Mouse (Mus musculus) lung, embryonic 16.5 days (tissue): ENCODE measurements around the gene Ankmy1. TPM values are rescaled to one million over a fixed set of nuclear protein-coding genes. Genes with fewer than 3 reads are reported as not detected.
A peak's percentile ranks its signal among the peaks of the same experiment; 100 is the strongest.

ENCODE experiments used
- ATAC-seq: fragments of 200-750 bp; cut with Nextera tagmentation; 2 replicates; pipeline ENCODE4 v1.8.0; 2017; ENCODE audit warnings: low read depth, mild to moderate bottlenecking, moderate library complexity
- H3K27ac ChIP-seq: fragments of 300-500 bp; sonication (generic); 2 replicates; pipeline ENCODE4 v1.5.1; 2014; ENCODE audit warnings: mild to moderate bottlenecking, control low read depth, low read length
- H3K27me3 ChIP-seq: fragments of 300-500 bp; sonication (generic); 2 replicates; pipeline ENCODE4 v1.6.1; 2014; ENCODE audit warnings: low read depth, low read length, mixed read lengths; ENCODE audit not compliant: control insufficient read depth, insufficient read depth
- H3K36me3 ChIP-seq: fragments of 300-500 bp; sonication (generic); 2 replicates; pipeline ENCODE4 v1.6.1; 2014; ENCODE audit warnings: low read length; ENCODE audit not compliant: control insufficient read depth, insufficient read depth
- H3K4me1 ChIP-seq: fragments of 300-500 bp; sonication (generic); replicated peaks from 2 replicates; pipeline ENCODE4 v1.6.1; 2014; ENCODE audit warnings: low read length, mixed read lengths; ENCODE audit not compliant: control insufficient read depth, insufficient read depth
- H3K4me2 ChIP-seq: fragments of 300-500 bp; sonication (generic); 2 replicates; pipeline ENCODE4 v1.6.1; 2014; ENCODE audit warnings: low read depth, low read length, control low read depth
- H3K4me3 ChIP-seq: fragments of 300-500 bp; sonication (generic); 2 replicates; pipeline ENCODE4 v1.5.1; 2014; ENCODE audit warnings: mild to moderate bottlenecking, low read length, control low read depth
- H3K9ac ChIP-seq: fragments of 300-500 bp; sonication (generic); 2 replicates; pipeline ENCODE4 v1.6.1; 2014; ENCODE audit warnings: low read length, control low read depth
- H3K9me3 ChIP-seq: fragments of 300-500 bp; sonication (generic); 2 replicates; pipeline ENCODE4 v1.6.1; 2016; ENCODE audit warnings: low read length; ENCODE audit not compliant: control insufficient read depth
- WGBS: fragments of 180-500 bp; shearing (Covaris S2); extraction: QIAGEN DNeasy Blood & Tissue Kit; methylation state at CpG from one replicate; pipeline ENCODE4 v1.1.7; 2014; 5-methylcytosine and 5-hydroxymethylcytosine counted together
- polyA plus RNA-seq: library from polyadenylated mRNA; unstranded; fragments of >200 nt; fragmentation: Nextera tagmentation; extraction: Ambion mirVana; gene quantifications from 2 replicates; pipeline ENCODE4 v1.2.1, GENCODE M21; 2015

Gene Ankmy1
- polyA plus RNA-seq, 1 experiment from 2014 or later: 0.48 TPM

DNA sequence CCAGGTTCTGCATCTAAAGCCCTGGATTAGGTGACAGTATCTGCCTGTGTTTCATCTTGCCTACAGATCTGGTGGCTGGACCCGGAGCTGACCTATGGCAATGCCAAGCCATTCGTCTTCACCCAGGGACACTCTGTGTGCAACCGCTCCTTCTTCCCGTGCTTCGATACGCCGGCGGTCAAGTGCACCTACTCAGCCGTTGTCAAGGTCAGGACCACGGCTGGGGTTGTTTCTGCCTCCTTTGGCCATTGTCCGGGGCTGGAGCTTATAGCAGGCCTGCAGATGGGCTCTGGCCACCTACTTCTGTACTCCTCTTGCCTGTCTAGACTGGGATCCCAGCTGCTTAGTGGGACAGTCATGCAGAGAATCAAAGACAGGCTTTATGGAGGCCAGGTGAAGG, 12.3 kb upstream of the Ankmy1 start:
- Histone ChIP-seq H3K36me3 (peaks cover 43% of the 10 kb centered on the region), H3K4me3 (no peak overlapping the region), H3K27me3 (no peaks in the 10 kb centered on the region), H3K4me1 (peaks cover 17% of the 10 kb centered on the region), H3K4me2 (no peak overlapping the region), H3K9me3 (no peaks in the 10 kb centered on the region), H3K27ac (no peak overlapping the region), H3K9ac (no peak overlapping the region)
- ATAC-seq: no peak
- WGBS: 90% methylated on average over 11 of the region's 11 CpGs

GRCm38 (mm10) chr1:92914239-92914638, 11.5 kb upstream of the Ankmy1 start:
- no peak overlapping the region for H3K4me3 ChIP-seq
- H3K9me3 ChIP-seq: no peaks in the 10 kb centered on the region
- H3K36me3 ChIP-seq: peaks cover 36% of the 10 kb centered on the region
- peaks cover 21% of the 10 kb centered on the region for H3K4me1 ChIP-seq
- ATAC-seq: no peak
- H3K4me2 ChIP-seq: no peak overlapping the region
- no peak overlapping the region for H3K27ac ChIP-seq
- no peak overlapping the region for H3K9ac ChIP-seq
- no peaks in the 10 kb centered on the region for H3K27me3 ChIP-seq
- 71% methylated on average over 4 of the region's 4 CpGs for WGBS

GRCm38 (mm10) chr1:92912286-92912685, 9.6 kb upstream of the Ankmy1 start:
- Histone ChIP-seq H3K36me3 (peaks cover 17% of the 10 kb centered on the region), H3K9ac (peak overlapping the region; percentile 90), H3K4me2 (peak overlapping the region; percentile 77), H3K27ac (no peak overlapping the region), H3K4me1 (peaks cover 27% of the 10 kb centered on the region), H3K27me3 (no peaks in the 10 kb centered on the region), H3K4me3 (peak overlapping the region; percentile 85), H3K9me3 (no peaks in the 10 kb centered on the region)
- 58% methylated on average over 1 of the region's 1 CpGs for WGBS
- no peak for ATAC-seq

GRCm38 (mm10) chr1:92911721-92912138, 9.0 kb upstream of the Ankmy1 start:
- H3K9ac ChIP-seq: peak overlapping the region; percentile 90
- H3K27ac ChIP-seq: 0 out of 2 replicates have a peak overlapping the region, but pooled peaks have one; percentile 87
- ATAC-seq: no peak
- H3K27me3 ChIP-seq: no peaks in the 10 kb centered on the region
- H3K36me3 ChIP-seq: peaks cover 12% of the 10 kb centered on the region
- H3K4me2 ChIP-seq: peak overlapping the region; percentile 77
- H3K4me3 ChIP-seq: peak overlapping the region; percentile 85
- 39% methylated on average over 8 of the region's 8 CpGs for WGBS
- peaks cover 27% of the 10 kb centered on the region for H3K4me1 ChIP-seq
- H3K9me3 ChIP-seq: no peaks in the 10 kb centered on the region

- WGBS: 2% methylated on average over 39 of the region's 85 CpGs
- peak overlapping the region; percentile 77 for H3K4me2 ChIP-seq
Measured at GRCm38 (mm10) chr1:92910925-92911720, 8.4 kb upstream of the Ankmy1 start.

DNA sequence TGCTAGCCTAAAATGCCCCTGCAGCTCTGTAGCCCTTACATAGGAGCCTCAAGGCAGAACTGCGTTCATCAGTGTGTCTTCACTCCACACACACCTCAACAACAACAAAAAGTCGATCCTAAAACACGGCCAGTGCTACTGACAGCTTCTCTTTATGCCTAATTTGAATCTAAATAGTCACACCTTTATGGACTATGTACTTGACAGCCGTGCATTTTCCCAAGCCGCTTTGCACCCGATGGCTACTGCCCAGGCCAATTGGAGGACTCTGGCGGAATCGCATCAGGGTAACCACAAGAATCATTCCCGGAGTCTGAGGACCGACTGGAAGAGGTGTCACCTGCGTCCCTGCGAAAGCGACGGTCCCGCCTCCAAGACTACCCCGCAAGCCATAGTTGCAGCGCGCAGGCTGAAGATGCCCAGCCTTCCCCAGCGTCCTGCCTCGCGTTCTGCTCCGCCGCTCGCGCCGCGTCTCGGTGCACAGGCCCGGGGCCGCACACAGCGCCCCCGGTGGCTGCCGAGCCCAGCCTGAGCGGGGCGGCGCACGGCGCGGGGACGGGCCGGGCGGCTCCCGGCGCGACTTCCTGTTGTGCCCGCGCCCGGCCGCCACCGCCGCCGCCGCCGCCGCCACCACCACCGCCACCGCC, 7.7 kb upstream of the Ankmy1 start, which contains the start of gene Rnpepl1:
Rnpepl1 (plus strand) TSS at position 545 of the 647 bp plus-strand sequence.
- H3K9ac ChIP-seq: peak within 1 kb of the TSS; percentile 90
- peak within 1 kb of the TSS; percentile 85 for H3K4me3 ChIP-seq

More at GRCm38 (mm10) chr1:92910925-92911720, 8.4 kb upstream of the Ankmy1 start:
- Histone ChIP-seq H3K9ac (peak overlapping the region; percentile 90), H3K4me1 (peaks cover 29% of the 10 kb centered on the region), H3K36me3 (peaks cover 9% of the 10 kb centered on the region), H3K27ac (peak overlapping the region; percentile 87), H3K27me3 (no peaks in the 10 kb centered on the region), H3K9me3 (no peaks in the 10 kb centered on the region), H3K4me3 (peak overlapping the region; percentile 85)
- peak; percentile 30 for ATAC-seq

DNA sequence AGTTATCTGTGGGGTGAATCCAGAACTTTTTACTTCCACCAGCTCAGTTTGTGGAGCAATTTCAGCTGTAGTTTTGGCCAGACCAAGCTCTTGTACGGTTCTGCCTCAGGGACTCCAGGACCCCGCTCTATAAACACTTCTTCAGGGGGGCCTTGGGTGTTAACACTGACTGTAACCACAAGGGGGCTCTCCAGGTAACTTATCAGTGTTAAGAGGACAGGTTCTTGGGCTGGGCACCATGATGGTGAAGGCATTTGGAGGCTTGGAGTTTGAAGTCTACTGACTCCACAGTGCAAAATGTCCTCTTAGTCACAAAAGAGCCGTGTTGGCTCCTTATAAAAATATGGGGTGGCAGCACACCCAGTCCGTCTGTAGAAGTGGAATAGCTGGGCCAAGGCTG, 6.4 kb upstream of the Ankmy1 start:
- no peaks in the 10 kb centered on the region for H3K9me3 ChIP-seq
- H3K9ac ChIP-seq: no peak overlapping the region
- no peak for ATAC-seq
- H3K27me3 ChIP-seq: no peaks in the 10 kb centered on the region
- peaks cover 3% of the 10 kb centered on the region; the same call in 1 of the 2 replicates for H3K36me3 ChIP-seq
- 60% methylated on average over 4 of the region's 4 CpGs for WGBS
- no peak overlapping the region for H3K27ac ChIP-seq
- peaks cover 29% of the 10 kb centered on the region for H3K4me1 ChIP-seq
- no peak overlapping the region for H3K4me2 ChIP-seq
- no peak overlapping the region for H3K4me3 ChIP-seq

More for the DNA sequence above, 7.7 kb upstream of the Ankmy1 start, which contains the start of gene Rnpepl1:
- Histone ChIP-seq H3K4me1 (peaks cover 29% of the 10 kb centered on the region), H3K9me3 (no peaks in the 10 kb centered on the region), H3K36me3 (peaks cover 9% of the 10 kb centered on the region), H3K27me3 (no peaks in the 10 kb centered on the region), H3K27ac (peak within 1 kb of the TSS; percentile 87), H3K4me2 (peak within 1 kb of the TSS; percentile 77)
- under 1% methylated on average over 31 of the region's 57 CpGs for WGBS
- peak; percentile 73 for ATAC-seq

- WGBS: 92% methylated on average over 3 of the region's 3 CpGs
Measured at GRCm38 (mm10) chr1:92908664-92909063, 6.0 kb upstream of the Ankmy1 start.

More at GRCm38 (mm10) chr1:92908664-92909063, 6.0 kb upstream of the Ankmy1 start:
- Histone ChIP-seq H3K4me3 (no peak overlapping the region), H3K27me3 (no peaks in the 10 kb centered on the region), H3K36me3 (no peaks in the 10 kb centered on the region), H3K9ac (no peak overlapping the region), H3K9me3 (no peaks in the 10 kb centered on the region), H3K4me1 (peaks cover 29% of the 10 kb centered on the region), H3K4me2 (no peak overlapping the region), H3K27ac (no peak overlapping the region)
- ATAC-seq: no peak
